Mouse (Mus musculus): ENCODE data around the gene Astn1.

DNA sequence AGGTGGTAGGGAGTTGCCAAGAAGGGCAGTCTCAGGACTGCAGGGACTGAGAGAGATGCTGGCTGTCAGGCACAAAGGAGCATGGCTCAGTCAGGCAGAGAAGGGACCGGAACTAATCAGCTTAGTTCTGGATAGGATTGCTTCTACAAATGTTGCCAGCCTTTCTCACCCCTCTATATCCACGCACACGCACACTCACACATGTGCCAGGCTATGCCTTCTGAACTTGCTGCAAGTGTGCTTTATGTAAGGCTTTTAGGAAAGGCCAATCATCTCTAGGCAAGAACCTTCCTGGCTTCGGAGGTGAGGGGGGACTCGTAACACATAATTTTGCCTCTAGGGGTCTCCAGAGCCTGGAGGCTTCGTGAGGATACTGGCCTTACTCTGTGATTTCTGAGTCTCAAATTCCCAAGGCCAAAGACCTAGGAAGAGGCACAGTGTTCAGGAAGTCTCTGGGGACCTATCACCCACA is 18.8 kb upstream of the Astn1 start:
- peak; percentile 23; the same call in 1 of the 2 replicates for TF ChIP-seq CTCF (IDR thresholded peaks at IDR 0.05; ENCODE audit: low read depth)
- TF ChIP-seq EP300 (IDR thresholded peaks at IDR 0.05; ENCODE audit: low read depth) = no peak
